Mouse (Mus musculus): ENCODE results near the gene Camta1. TPM values are rescaled to one million over a fixed set of nuclear protein-coding genes. Genes with fewer than 3 reads are reported as not detected.

Gene Camta1
- polyA plus RNA-seq, 1 experiment from 2014 or later = 159 TPM

DNA sequence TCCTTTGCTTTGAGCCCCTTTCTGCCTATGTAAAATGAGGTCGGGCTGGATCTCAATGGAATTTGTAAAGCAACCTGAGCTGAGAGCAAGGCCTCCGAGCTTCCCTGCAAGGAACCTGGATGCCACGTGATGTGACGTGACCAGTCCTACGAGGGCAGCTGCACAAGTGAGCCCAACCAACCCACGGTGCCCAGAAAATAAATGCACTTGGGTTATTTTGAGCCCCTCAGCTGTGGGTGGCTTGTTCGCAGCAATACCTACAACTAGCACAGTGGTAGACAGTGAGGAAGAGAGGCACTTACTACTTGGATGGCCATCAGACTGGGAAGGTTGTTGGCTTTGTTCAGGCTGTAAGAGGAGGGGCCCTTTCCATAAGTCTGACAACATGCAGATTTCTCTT lies 747.1 kb downstream of the Camta1 start:
- H3K9me3 ChIP-seq (replicated peaks) = no peaks in the 10 kb centered on the region
- WGBS = 80% methylated on average over 7 of the region's 7 CpGs

DNA sequence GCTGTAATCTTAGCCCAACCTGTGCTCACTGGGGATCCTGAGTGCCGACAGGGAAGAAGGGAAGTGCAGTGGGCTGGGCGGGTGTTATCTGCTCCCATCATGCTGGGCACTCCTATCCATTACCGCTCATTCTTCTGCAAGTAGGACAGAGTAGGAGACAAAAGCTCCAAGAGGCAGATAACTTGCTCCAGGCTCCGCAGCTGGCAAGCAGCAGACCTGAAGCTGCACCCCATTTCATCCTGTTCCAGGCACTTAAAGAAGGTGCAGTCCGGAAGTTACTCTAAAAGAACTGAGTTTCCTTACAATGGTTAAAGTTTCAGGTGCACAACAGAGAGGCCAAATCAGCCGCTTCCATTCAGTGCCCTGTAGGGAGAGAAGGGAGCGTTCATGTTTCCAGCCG lies 750.5 kb downstream of the Camta1 start:
- H3K4me2 ChIP-seq = no peak overlapping the region
- peaks cover 19% of the 10 kb centered on the region for H3K4me1 ChIP-seq (replicated peaks)

More for the DNA sequence above, 747.1 kb downstream of the Camta1 start:
- H3K36me3 ChIP-seq = no peaks in the 10 kb centered on the region
- peaks cover 18% of the 10 kb centered on the region for H3K27me3 ChIP-seq (replicated peaks)
- no peak overlapping the region for H3K4me3 ChIP-seq
- ATAC-seq (ENCODE audit: insufficient number of reproducible peaks, low FRiP score) = no peak
- H3K27ac ChIP-seq (ENCODE audit: poor library complexity, severe bottlenecking) = no peak overlapping the region
- H3K4me2 ChIP-seq = no peak overlapping the region
- H3K4me1 ChIP-seq (replicated peaks) = peaks cover 2% of the 10 kb centered on the region
- no peak overlapping the region for H3K9ac ChIP-seq

DNA sequence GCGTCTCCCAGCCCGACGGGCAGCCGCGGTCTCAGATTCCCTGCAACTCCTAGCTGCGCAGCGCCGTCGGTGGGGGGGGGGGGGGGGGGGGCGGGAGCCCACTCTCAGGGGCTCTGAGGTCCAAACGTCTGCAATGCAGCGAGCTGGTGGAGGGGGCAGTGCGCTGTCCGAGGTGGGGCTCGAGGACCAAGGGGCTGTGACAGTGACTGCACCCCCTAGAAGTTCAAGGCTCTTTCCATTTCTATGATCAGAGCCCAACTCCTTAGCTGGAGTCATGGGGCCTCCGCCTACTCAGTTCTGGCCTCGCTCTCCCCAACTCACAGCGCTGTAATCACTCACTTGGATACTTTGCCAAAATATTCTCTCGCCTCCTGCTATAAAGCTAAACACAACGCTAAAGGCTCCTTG lies 752.8 kb downstream of the Camta1 start:
- Histone ChIP-seq H3K36me3 (no peaks in the 10 kb centered on the region), H3K4me1 (replicated peaks) (peaks cover 32% of the 10 kb centered on the region), H3K9me3 (replicated peaks) (no peaks in the 10 kb centered on the region), H3K9ac (peak overlapping the region; percentile 96), H3K4me2 (peak overlapping the region; percentile 82), H3K27me3 (replicated peaks) (peaks cover 32% of the 10 kb centered on the region), H3K27ac (ENCODE audit: poor library complexity, severe bottlenecking) (peak overlapping the region; percentile 91; the same call in 1 of the 2 replicates), H3K4me3 (peak overlapping the region; percentile 83)
- WGBS = 5% methylated on average over 10 of the region's 20 CpGs
- no peak; the same call in 1 of the 2 replicates for ATAC-seq (ENCODE audit: insufficient number of reproducible peaks, low FRiP score)

More for the DNA sequence above, 750.5 kb downstream of the Camta1 start:
- Histone ChIP-seq H3K27ac (ENCODE audit: poor library complexity, severe bottlenecking) (no peak overlapping the region), H3K4me3 (no peak overlapping the region), H3K27me3 (replicated peaks) (peaks cover 32% of the 10 kb centered on the region), H3K9me3 (replicated peaks) (no peaks in the 10 kb centered on the region), H3K36me3 (no peaks in the 10 kb centered on the region), H3K9ac (no peak overlapping the region)
- ATAC-seq (ENCODE audit: insufficient number of reproducible peaks, low FRiP score) = no peak
- 38% methylated on average over 8 of the region's 8 CpGs for WGBS

DNA sequence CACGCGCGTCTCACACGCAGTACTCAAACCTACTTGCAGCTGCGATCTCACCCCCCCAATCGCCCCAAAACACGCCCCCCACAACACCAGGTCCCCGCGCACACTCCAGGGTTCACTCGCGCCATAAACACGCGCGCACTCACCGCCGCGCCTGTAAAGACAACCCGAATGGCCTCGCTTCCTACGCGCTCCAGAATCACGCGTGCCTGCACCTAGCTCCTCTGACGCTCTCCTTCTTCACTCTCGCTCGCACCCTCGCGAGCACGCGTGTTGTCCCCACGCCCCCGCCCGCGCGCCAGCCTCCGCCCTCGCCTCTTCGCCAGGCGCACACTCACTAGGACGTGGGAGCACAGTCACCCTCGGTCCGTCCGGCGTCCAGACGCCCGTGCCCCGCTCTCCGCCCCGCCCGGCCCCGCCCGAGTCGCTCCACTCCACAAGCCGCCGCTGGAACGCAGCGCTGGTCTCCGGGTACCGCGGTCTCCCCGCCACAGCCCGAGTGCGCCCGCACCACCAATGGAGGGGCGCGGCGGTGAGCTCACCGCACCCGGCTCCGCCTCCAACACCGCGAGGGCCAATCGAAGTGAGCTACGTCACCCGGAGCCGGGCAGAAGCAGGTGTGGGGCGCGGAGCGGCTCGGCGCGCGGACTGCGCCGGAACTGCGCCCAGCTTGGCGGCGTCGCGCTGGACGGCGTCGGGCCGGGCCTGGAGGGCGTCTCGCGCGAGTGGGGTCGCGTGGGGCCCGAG lies 753.5 kb downstream of the Camta1 start:
- Histone ChIP-seq H3K4me3 (peak overlapping the region; percentile 83), H3K36me3 (no peaks in the 10 kb centered on the region), H3K9me3 (replicated peaks) (no peaks in the 10 kb centered on the region), H3K4me1 (replicated peaks) (peaks cover 37% of the 10 kb centered on the region), H3K4me2 (peak overlapping the region; percentile 82), H3K27me3 (replicated peaks) (peaks cover 32% of the 10 kb centered on the region), H3K9ac (peak overlapping the region; percentile 96), H3K27ac (ENCODE audit: poor library complexity, severe bottlenecking) (peak overlapping the region; percentile 91)
- WGBS = under 1% methylated on average over 92 of the region's 101 CpGs
- peak; percentile 93 for ATAC-seq (ENCODE audit: insufficient number of reproducible peaks, low FRiP score)

DNA sequence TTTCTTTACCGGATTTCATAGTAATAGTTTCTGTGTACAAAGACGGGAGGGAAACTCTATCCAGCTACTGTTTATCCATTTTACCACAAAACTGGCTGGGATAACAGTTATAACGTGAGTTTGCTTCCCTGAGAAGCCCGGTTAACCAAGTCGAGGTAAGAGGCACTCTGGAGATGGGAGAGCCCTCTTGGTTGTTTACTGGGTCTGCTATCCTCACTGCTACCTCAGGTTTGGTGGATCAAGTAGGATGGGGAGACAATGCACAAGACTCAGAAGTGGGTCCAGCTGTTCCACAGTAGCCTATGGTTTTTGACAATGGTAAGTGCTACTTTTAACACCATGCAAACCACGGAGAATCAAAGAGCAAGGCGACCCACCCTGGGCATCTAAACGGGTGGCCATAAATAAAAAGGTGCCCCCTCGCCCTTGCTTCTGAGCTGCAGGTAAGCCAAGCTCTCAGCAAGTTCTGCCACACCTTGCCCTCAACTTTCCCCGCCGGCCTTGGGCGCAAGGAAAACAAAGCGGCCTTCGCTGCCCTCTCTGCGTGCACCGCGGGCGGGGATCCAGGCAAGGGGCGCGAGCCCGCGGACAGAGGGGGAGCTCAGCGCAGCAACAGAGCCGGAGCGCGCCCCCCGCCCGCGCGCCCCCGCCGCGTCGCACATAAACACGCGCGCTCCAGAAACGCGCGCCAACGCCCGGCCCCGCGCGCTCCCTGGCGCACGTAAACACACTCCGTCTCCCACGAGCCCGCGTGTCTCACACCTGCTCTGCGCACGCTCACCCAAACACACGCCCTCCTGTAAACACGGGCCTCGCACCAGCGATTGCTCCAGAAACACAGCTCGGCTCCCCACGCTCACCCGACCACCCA lies 754.3 kb downstream of the Camta1 start:
- H3K4me2 ChIP-seq = peak overlapping the region; percentile 82
- 0 out of 2 replicates have a peak, but pooled peaks have one; percentile 20 for ATAC-seq (ENCODE audit: insufficient number of reproducible peaks, low FRiP score)
- H3K27ac ChIP-seq (ENCODE audit: poor library complexity, severe bottlenecking) = peak overlapping the region; percentile 91
- peak overlapping the region; percentile 83 for H3K4me3 ChIP-seq
- H3K4me1 ChIP-seq (replicated peaks) = peaks cover 45% of the 10 kb centered on the region
- H3K9ac ChIP-seq = peak overlapping the region; percentile 96
- WGBS = 4% methylated on average over 58 of the region's 60 CpGs
- H3K27me3 ChIP-seq (replicated peaks) = peaks cover 32% of the 10 kb centered on the region
- no peaks in the 10 kb centered on the region for H3K9me3 ChIP-seq (replicated peaks)
- no peaks in the 10 kb centered on the region for H3K36me3 ChIP-seq

GRCm38 (mm10) chr4:151106468-151106867 lies 755.2 kb downstream of the Camta1 start:
- no peaks in the 10 kb centered on the region; the same call in 1 of the 2 replicates for H3K9me3 ChIP-seq (replicated peaks)
- H3K36me3 ChIP-seq = peaks cover 3% of the 10 kb centered on the region; the same call in 1 of the 2 replicates
- H3K4me2 ChIP-seq = peak overlapping the region; percentile 58
- no peak for ATAC-seq (ENCODE audit: insufficient number of reproducible peaks, low FRiP score)
- peak overlapping the region; percentile 91 for H3K27ac ChIP-seq (ENCODE audit: poor library complexity, severe bottlenecking)
- H3K27me3 ChIP-seq (replicated peaks) = peaks cover 31% of the 10 kb centered on the region
- peaks cover 49% of the 10 kb centered on the region for H3K4me1 ChIP-seq (replicated peaks)
- WGBS = 26% methylated on average over 10 of the region's 10 CpGs
- peak overlapping the region; percentile 48 for H3K9ac ChIP-seq
- H3K4me3 ChIP-seq = peak overlapping the region; percentile 83

DNA sequence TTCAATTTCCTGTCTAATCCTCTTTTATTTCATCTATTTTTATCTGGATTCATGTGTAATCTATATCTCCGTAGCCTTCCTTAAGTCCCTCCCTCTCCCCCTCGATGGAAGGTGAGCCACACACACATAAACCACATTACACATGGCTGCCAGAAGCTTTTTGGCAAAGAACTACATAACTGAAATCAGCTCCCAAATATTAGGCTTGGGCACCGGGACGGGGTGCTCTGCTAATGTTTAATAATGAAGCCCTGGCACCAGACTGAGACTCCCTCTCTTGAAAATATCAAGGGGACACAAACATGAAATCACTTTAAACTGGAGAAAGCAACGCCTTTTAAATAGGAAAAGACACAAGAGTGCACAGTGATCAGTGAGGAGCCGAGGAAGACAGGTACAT lies 755.8 kb downstream of the Camta1 start:
- peaks cover 50% of the 10 kb centered on the region for H3K4me1 ChIP-seq (replicated peaks)
- peaks cover 26% of the 10 kb centered on the region for H3K27me3 ChIP-seq (replicated peaks)
- peak overlapping the region; percentile 58 for H3K4me2 ChIP-seq
- H3K4me3 ChIP-seq = peak overlapping the region; percentile 83
- no peak for ATAC-seq (ENCODE audit: insufficient number of reproducible peaks, low FRiP score)
- peaks cover 3% of the 10 kb centered on the region; the same call in 1 of the 2 replicates for H3K36me3 ChIP-seq
- no peaks in the 10 kb centered on the region; the same call in 1 of the 2 replicates for H3K9me3 ChIP-seq (replicated peaks)
- H3K9ac ChIP-seq = peak overlapping the region; percentile 48
- peak overlapping the region; percentile 91 for H3K27ac ChIP-seq (ENCODE audit: poor library complexity, severe bottlenecking)
- WGBS = 64% methylated on average over 6 of the region's 6 CpGs

- 53% methylated on average over 10 of the region's 10 CpGs for WGBS
- H3K4me2 ChIP-seq = peak overlapping the region; percentile 60
- peak overlapping the region; percentile 21; the same call in 1 of the 2 replicates for H3K4me3 ChIP-seq
- H3K9me3 ChIP-seq (replicated peaks) = no peaks in the 10 kb centered on the region; the same call in 1 of the 2 replicates
- ATAC-seq (ENCODE audit: insufficient number of reproducible peaks, low FRiP score) = no peak
- H3K27me3 ChIP-seq (replicated peaks) = peaks cover 11% of the 10 kb centered on the region; the same call in 1 of the 2 replicates
- H3K4me1 ChIP-seq (replicated peaks) = peaks cover 56% of the 10 kb centered on the region
- H3K36me3 ChIP-seq = peaks cover 3% of the 10 kb centered on the region; the same call in 1 of the 2 replicates
- peak overlapping the region; percentile 64 for H3K9ac ChIP-seq
- peak overlapping the region; percentile 87 for H3K27ac ChIP-seq (ENCODE audit: poor library complexity, severe bottlenecking)
Observed at GRCm38 (mm10) chr4:151104147-151104546, 757.5 kb downstream of the Camta1 start.

GRCm38 (mm10) chr4:151103646-151104045 lies 758.0 kb downstream of the Camta1 start:
- H3K27ac ChIP-seq (ENCODE audit: poor library complexity, severe bottlenecking) = peak overlapping the region; percentile 87
- peaks cover 57% of the 10 kb centered on the region for H3K4me1 ChIP-seq (replicated peaks)
- peaks cover 11% of the 10 kb centered on the region; the same call in 1 of the 2 replicates for H3K27me3 ChIP-seq (replicated peaks)
- no peak for ATAC-seq (ENCODE audit: insufficient number of reproducible peaks, low FRiP score)
- H3K36me3 ChIP-seq = peaks cover 3% of the 10 kb centered on the region; the same call in 1 of the 2 replicates
- peak overlapping the region; percentile 60 for H3K4me2 ChIP-seq
- 66% methylated on average over 11 of the region's 11 CpGs for WGBS
- no peak overlapping the region for H3K4me3 ChIP-seq
- H3K9me3 ChIP-seq (replicated peaks) = no peaks in the 10 kb centered on the region; the same call in 1 of the 2 replicates
- no peak overlapping the region for H3K9ac ChIP-seq

- Histone ChIP-seq H3K4me3 (peak overlapping the region; percentile 17), H3K27me3 (replicated peaks) (no peaks in the 10 kb centered on the region), H3K36me3 (peaks cover 6% of the 10 kb centered on the region; the same call in 1 of the 2 replicates), H3K9me3 (replicated peaks) (no peaks in the 10 kb centered on the region; the same call in 1 of the 2 replicates), H3K9ac (peak overlapping the region; percentile 68), H3K4me2 (peak overlapping the region; percentile 64), H3K4me1 (replicated peaks) (peaks cover 69% of the 10 kb centered on the region), H3K27ac (ENCODE audit: poor library complexity, severe bottlenecking) (peak overlapping the region; percentile 99)
- WGBS = 39% methylated on average over 11 of the region's 11 CpGs
- 0 out of 2 replicates have a peak, but pooled peaks have one; percentile 38 for ATAC-seq (ENCODE audit: insufficient number of reproducible peaks, low FRiP score)
Observed at GRCm38 (mm10) chr4:151097104-151097438, 764.6 kb downstream of the Camta1 start.

Measured in heart, embryonic 12.5 days (tissue).